Mouse (Mus musculus): ENCODE data around the gene Map3k21. TPM values are rescaled to one million over a fixed set of nuclear protein-coding genes. Genes with fewer than 3 reads are reported as not detected.

Map3k21 gene
- polyA plus RNA-seq, 1 experiment from 2014 or later, result 0.74 TPM

DNA sequence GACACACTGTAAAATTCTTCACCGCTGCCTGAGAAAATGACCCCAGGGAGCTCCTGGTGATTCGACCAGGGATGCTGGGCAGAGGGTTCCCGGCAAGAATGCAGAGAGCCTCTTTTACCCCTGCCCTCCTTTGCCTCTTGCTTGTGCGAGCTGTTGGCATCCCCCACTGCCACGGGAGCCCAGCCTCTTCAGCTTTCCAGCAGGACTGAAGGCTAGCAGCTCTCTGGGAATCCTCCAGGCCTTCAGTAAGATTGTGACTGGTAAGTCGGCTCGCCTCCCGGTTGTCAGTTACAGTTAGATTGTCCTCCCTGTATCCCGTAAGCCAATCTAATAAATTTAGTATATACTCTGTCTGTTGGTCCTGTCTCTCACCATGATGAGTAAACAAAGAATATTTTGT lies 46.5 kb downstream of the Map3k21 start:
- H3K27me3 ChIP-seq (replicated peaks; ENCODE audit: insufficient read depth, low read length), result no peaks in the 10 kb centered on the region
- no peaks in the 10 kb centered on the region for H3K4me1 ChIP-seq (ENCODE audit: insufficient read depth, low read depth, low read length)
- WGBS, result 61% methylated on average over 9 of the region's 9 CpGs
- no peaks in the 10 kb centered on the region for H3K9me3 ChIP-seq (ENCODE audit: low read length)
- no peak overlapping the region for H3K4me2 ChIP-seq (replicated peaks; ENCODE audit: low read depth, low read length)
- DNase-seq (ENCODE audit: low spot score), result no peak
- TF ChIP-seq CTCF (IDR thresholded peaks at IDR 0.05) (no peak), EP300 (IDR thresholded peaks at IDR 0.05) (no peak)
- no peak overlapping the region for H3K9ac ChIP-seq (replicated peaks; ENCODE audit: low read depth)
- no peak overlapping the region for H3K27ac ChIP-seq (ENCODE audit: low read length)
- no peaks in the 10 kb centered on the region for H3K36me3 ChIP-seq (ENCODE audit: insufficient read depth, low read length)
- no peak for ATAC-seq
- no peak overlapping the region for H3K4me3 ChIP-seq (ENCODE audit: low read depth, low read length)

DNA sequence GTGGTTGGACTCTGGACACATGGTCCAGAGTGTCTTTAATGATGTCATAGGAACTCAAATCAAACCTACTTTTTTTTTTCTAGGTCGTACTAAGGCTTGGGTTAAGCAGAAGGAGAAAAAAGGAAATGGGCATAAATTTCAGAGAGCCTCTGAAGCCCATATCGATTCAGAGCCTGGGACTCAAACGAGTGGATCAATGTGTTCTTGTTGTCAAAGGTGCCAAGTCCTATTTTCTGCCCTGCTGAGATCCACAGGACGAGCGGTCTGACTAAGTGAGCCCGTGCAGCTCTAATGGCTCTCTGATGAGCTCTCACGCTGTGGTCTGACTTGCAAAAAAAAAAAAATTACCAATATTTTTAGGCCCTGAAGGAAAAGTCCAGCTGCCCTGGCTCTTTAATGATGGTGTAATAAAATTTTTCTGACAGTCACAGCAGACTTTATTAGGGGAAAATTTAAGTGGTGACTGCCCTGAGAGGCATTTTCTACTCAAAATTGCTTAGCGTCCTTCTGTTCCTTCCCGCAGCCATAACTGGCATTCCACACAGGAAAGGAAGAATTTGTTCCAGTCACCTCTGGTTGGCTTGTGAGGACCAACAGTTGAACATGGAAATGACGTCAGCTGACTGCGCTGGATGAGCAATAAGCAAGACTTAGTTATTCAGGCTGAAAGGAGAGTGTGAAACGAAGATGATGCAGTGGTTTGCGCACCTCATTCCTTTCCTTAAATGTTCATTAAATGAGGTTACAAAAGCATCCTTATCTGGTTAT lies 47.2 kb downstream of the Map3k21 start:
- no peaks in the 10 kb centered on the region for H3K4me1 ChIP-seq (ENCODE audit: insufficient read depth, low read depth, low read length)
- H3K9ac ChIP-seq (replicated peaks; ENCODE audit: low read depth), result no peak overlapping the region
- ATAC-seq (peak; percentile 81), DNase-seq (ENCODE audit: low spot score) (peak; percentile 67)
- H3K4me2 ChIP-seq (replicated peaks; ENCODE audit: low read depth, low read length), result no peak overlapping the region
- TF ChIP-seq EP300 (IDR thresholded peaks at IDR 0.05), result peak; percentile 71
- no peak for TF ChIP-seq CTCF (IDR thresholded peaks at IDR 0.05)
- WGBS, result 54% methylated on average over 13 of the region's 13 CpGs
- H3K36me3 ChIP-seq (ENCODE audit: insufficient read depth, low read length), result no peaks in the 10 kb centered on the region
- no peaks in the 10 kb centered on the region for H3K9me3 ChIP-seq (ENCODE audit: low read length)
- no peak overlapping the region for H3K27ac ChIP-seq (ENCODE audit: low read length)
- H3K4me3 ChIP-seq (ENCODE audit: low read depth, low read length), result no peak overlapping the region
- no peaks in the 10 kb centered on the region for H3K27me3 ChIP-seq (replicated peaks; ENCODE audit: insufficient read depth, low read length)

DNA sequence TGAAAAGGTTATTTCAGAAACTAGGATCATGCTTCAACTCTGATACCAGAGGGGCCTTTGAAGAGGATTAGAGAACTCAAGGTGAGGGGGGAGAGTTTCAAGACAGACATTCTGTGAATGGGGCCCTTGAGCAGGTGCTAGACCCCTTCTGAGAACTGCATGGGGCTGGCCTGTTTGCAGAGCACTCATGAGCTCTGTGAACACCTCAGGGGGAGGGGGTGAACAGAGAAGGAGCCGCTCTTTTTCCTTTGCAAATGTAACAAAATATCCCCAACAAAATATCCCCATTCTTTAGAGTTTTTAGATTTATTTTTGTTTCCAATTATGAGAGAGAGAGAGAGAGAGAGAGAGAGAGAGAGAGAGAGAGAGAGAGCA lies 47.7 kb downstream of the Map3k21 start:
- peak; percentile 71 for ATAC-seq
- DNase-seq (ENCODE audit: low spot score), result peak; percentile 27
- H3K9me3 ChIP-seq (ENCODE audit: low read length), result no peaks in the 10 kb centered on the region
- no peak for TF ChIP-seq CTCF (IDR thresholded peaks at IDR 0.05)
- 0 out of 2 replicates have a peak, but pooled peaks have one; percentile 0 for TF ChIP-seq EP300 (IDR thresholded peaks at IDR 0.05)
- H3K4me3 ChIP-seq (ENCODE audit: low read depth, low read length), result no peak overlapping the region
- no peaks in the 10 kb centered on the region for H3K36me3 ChIP-seq (ENCODE audit: insufficient read depth, low read length)
- H3K27me3 ChIP-seq (replicated peaks; ENCODE audit: insufficient read depth, low read length), result no peaks in the 10 kb centered on the region
- H3K9ac ChIP-seq (replicated peaks; ENCODE audit: low read depth), result no peak overlapping the region
- no peak overlapping the region for H3K4me2 ChIP-seq (replicated peaks; ENCODE audit: low read depth, low read length)
- no peak overlapping the region for H3K27ac ChIP-seq (ENCODE audit: low read length)
- H3K4me1 ChIP-seq (ENCODE audit: insufficient read depth, low read depth, low read length), result no peaks in the 10 kb centered on the region
- WGBS, result 47% methylated on average over 1 of the region's 1 CpGs

DNA sequence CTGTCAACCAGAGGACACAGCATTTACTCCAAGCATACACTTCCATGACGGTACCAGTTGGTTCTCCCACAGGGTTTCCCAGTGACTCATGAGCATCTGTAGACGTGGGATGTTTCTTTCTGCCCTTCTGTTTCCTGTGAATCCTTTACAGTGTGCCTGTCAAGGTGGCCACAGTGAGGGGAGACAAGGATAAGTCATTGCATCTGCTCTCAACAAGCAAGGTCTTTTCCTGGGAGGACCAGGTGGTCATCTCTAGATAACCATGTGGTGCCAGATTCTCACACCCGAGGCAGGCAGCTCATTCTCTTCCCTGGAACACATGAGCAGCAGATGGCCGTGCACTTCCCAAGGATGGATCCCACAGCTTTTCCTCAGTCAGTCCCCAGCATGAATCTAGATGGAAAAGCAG lies 49.1 kb downstream of the Map3k21 start:
- Histone ChIP-seq H3K9me3 (ENCODE audit: low read length) (no peaks in the 10 kb centered on the region), H3K4me1 (ENCODE audit: insufficient read depth, low read depth, low read length) (no peaks in the 10 kb centered on the region), H3K27me3 (replicated peaks; ENCODE audit: insufficient read depth, low read length) (0 out of 2 replicates have a peak, but pooled peaks cover 3% of the 10 kb centered on the region), H3K36me3 (ENCODE audit: insufficient read depth, low read length) (no peaks in the 10 kb centered on the region), H3K9ac (replicated peaks; ENCODE audit: low read depth) (no peak overlapping the region), H3K27ac (ENCODE audit: low read length) (no peak overlapping the region), H3K4me3 (ENCODE audit: low read depth, low read length) (no peak overlapping the region), H3K4me2 (replicated peaks; ENCODE audit: low read depth, low read length) (no peak overlapping the region)
- 42% methylated on average over 4 of the region's 4 CpGs for WGBS
- no peak for ATAC-seq
- no peak for TF ChIP-seq EP300 (IDR thresholded peaks at IDR 0.05)
- TF ChIP-seq CTCF (IDR thresholded peaks at IDR 0.05), result no peak
- no peak for DNase-seq (ENCODE audit: low spot score)

DNA sequence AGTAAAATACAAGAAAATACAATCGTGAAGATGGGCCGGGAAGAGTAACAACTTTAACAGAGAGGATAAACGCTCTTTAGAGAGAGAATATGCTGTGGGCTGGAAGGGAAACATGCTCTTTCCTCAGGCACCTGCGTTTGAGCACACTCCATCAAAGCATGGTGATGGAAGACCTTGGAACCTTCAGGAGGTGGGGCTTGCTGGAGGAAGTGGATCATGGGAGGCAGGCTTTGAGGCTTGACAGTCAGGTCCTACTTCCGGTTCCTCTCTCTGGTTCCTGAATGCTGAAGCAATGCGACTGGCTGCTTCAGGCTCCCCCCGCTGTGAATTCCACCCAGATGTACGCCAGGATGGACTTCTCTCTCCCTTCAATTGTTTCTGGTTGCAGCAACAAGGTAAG lies 49.8 kb downstream of the Map3k21 start:
- TF ChIP-seq EP300 (IDR thresholded peaks at IDR 0.05), result no peak
- no peak for TF ChIP-seq CTCF (IDR thresholded peaks at IDR 0.05)
- Histone ChIP-seq H3K27me3 (replicated peaks; ENCODE audit: insufficient read depth, low read length) (0 out of 2 replicates have a peak, but pooled peaks cover 3% of the 10 kb centered on the region), H3K4me2 (replicated peaks; ENCODE audit: low read depth, low read length) (no peak overlapping the region), H3K9me3 (ENCODE audit: low read length) (no peaks in the 10 kb centered on the region), H3K9ac (replicated peaks; ENCODE audit: low read depth) (no peak overlapping the region), H3K4me3 (ENCODE audit: low read depth, low read length) (no peak overlapping the region), H3K4me1 (ENCODE audit: insufficient read depth, low read depth, low read length) (no peaks in the 10 kb centered on the region), H3K36me3 (ENCODE audit: insufficient read depth, low read length) (no peaks in the 10 kb centered on the region), H3K27ac (ENCODE audit: low read length) (no peak overlapping the region)
- no peak for ATAC-seq
- no peak for DNase-seq (ENCODE audit: low spot score)
- WGBS, result 78% methylated on average over 8 of the region's 8 CpGs

DNA sequence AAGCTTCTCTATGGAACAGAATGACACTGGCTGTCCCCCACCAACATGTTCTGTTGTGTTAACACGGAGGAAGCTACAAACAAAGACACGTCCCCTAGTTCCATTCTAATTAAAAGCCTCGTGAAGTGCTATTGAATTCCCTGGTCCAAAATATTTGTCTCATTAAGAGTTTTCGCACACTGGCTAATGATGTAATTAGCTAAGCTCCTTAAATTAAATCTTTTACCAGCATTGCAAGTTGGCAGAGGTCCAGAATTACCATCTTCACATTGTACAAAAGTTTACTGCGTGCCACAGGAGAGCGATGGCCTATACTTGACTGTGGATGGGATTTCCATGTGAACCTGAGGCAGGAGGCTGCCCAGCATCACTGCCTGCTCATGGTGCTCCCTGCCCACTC lies 51.5 kb downstream of the Map3k21 start:
- ATAC-seq (no peak), DNase-seq (ENCODE audit: low spot score) (no peak)
- Histone ChIP-seq H3K4me3 (ENCODE audit: low read depth, low read length) (no peak overlapping the region), H3K27ac (ENCODE audit: low read length) (no peak overlapping the region), H3K36me3 (ENCODE audit: insufficient read depth, low read length) (no peaks in the 10 kb centered on the region), H3K4me1 (ENCODE audit: insufficient read depth, low read depth, low read length) (no peaks in the 10 kb centered on the region), H3K9me3 (ENCODE audit: low read length) (no peaks in the 10 kb centered on the region), H3K4me2 (replicated peaks; ENCODE audit: low read depth, low read length) (no peak overlapping the region), H3K27me3 (replicated peaks; ENCODE audit: insufficient read depth, low read length) (0 out of 2 replicates have a peak, but pooled peaks cover 3% of the 10 kb centered on the region), H3K9ac (replicated peaks; ENCODE audit: low read depth) (no peak overlapping the region)
- no peak for TF ChIP-seq CTCF (IDR thresholded peaks at IDR 0.05)
- no peak for TF ChIP-seq EP300 (IDR thresholded peaks at IDR 0.05)
- WGBS, result 79% methylated on average over 6 of the region's 6 CpGs

All from lung, postnatal 0 days (tissue).